Mouse (Mus musculus) E14TG2a.4 (cell line): ENCODE measurements around the gene Gtdc1.
A peak's percentile ranks its signal among the peaks of the same experiment; 100 is the strongest.

Experiments used
- CTCF ChIP-seq: conservative IDR thresholded peaks from 2 replicates; pipeline ENCODE4 v1.5.1; 2014; ENCODE audit warnings: low read length
- NANOG ChIP-seq: IDR thresholded peaks from 2 replicates; pipeline ENCODE4 v1.6.1; 2014; ENCODE audit warnings: borderline replicate concordance, low read length, mixed read lengths

- TF ChIP-seq NANOG: peak; percentile 80
- TF ChIP-seq CTCF: no peak
Observed at GRCm38 (mm10) chr2:44538135-44538534, 389.3 kb downstream of the Gtdc1 start.
